Mouse (Mus musculus) megakaryocyte progenitor cell, adult 5-6 weeks (primary cell): ENCODE data around the gene Zcchc2. TPM values are rescaled to one million over a fixed set of nuclear protein-coding genes. Genes with fewer than 3 reads are reported as not detected.

Source experiments
- ATAC-seq: replicated peaks from 2 replicates; pipeline ENCODE4 v1.8.0; 2016; ENCODE audit warnings: mild to moderate bottlenecking, moderate TSS enrichment, inconsistent platforms; ENCODE audit not compliant: poor library complexity
- total RNA-seq, 2 experiments: library from RNA; stranded (forward) in 1 of 2; stranded (reverse) in 1 of 2; fragments of 157-497, 149-512 nt in 1 of 2; fragments of 200-1000 nt in 1 of 2; gene quantifications; 2 replicates each; pipeline versions ENCODE4 v1.2.3 to v1.2.4; 2015 to 2017

The Zcchc2 gene
- total RNA-seq (2015) (22.2 and 25.0 TPM in 2 replicates), total RNA-seq (2017) (15.1 and 16.7 TPM in 2 replicates)

GRCm38 (mm10) chr1:105990138-105990821 lies at the start of gene Zcchc2:
Zcchc2 (plus strand) TSS chr1:105990406.
- peak; percentile 74 for ATAC-seq

- no peak for ATAC-seq
Measured at GRCm38 (mm10) chr1:105944927-105945580, 45.2 kb upstream of the Zcchc2 start.

- ATAC-seq: peak; percentile 60
Measured at GRCm38 (mm10) chr1:105946581-105947540, 43.3 kb upstream of the Zcchc2 start.

GRCm38 (mm10) chr1:105948352-105948751 lies 41.9 kb upstream of the Zcchc2 start:
- ATAC-seq: no peak

- ATAC-seq: no peak
Measured at GRCm38 (mm10) chr1:105953588-105953987, 36.6 kb upstream of the Zcchc2 start.

- no peak for ATAC-seq
Measured at GRCm38 (mm10) chr1:105954047-105954446, 36.2 kb upstream of the Zcchc2 start.

GRCm38 (mm10) chr1:105956057-105956456 lies 34.1 kb upstream of the Zcchc2 start:
- ATAC-seq: no peak

GRCm38 (mm10) chr1:105961472-105961871 lies 28.7 kb upstream of the Zcchc2 start:
- ATAC-seq: no peak

GRCm38 (mm10) chr1:105962084-105962818 lies 28.0 kb upstream of the Zcchc2 start:
- ATAC-seq: no peak

- no peak for ATAC-seq
Measured at GRCm38 (mm10) chr1:105962852-105963251, 27.4 kb upstream of the Zcchc2 start.

- ATAC-seq: peak; percentile 54
Measured at GRCm38 (mm10) chr1:105964514-105964913, 25.7 kb upstream of the Zcchc2 start.

- peak; percentile 98 for ATAC-seq
Measured at GRCm38 (mm10) chr1:105965189-105965588, 25.0 kb upstream of the Zcchc2 start.

- ATAC-seq: peak; percentile 83
Measured at GRCm38 (mm10) chr1:105971490-105972170, 18.6 kb upstream of the Zcchc2 start.

- no peak for ATAC-seq
Measured at GRCm38 (mm10) chr1:105974023-105974422, 16.2 kb upstream of the Zcchc2 start.

GRCm38 (mm10) chr1:105977446-105978094 lies 12.6 kb upstream of the Zcchc2 start:
- no peak for ATAC-seq

- peak; percentile 85 for ATAC-seq
Measured at GRCm38 (mm10) chr1:105980849-105981610, 9.2 kb upstream of the Zcchc2 start.

GRCm38 (mm10) chr1:105982496-105983364 lies 7.5 kb upstream of the Zcchc2 start:
- ATAC-seq: peak; percentile 37

GRCm38 (mm10) chr1:105984172-105984571 lies 6.0 kb upstream of the Zcchc2 start:
- no peak for ATAC-seq
